Mouse (Mus musculus) small intestine, adult 2 months (tissue): ENCODE data around the gene Angptl4. TPM values are rescaled to one million over a fixed set of nuclear protein-coding genes. Genes with fewer than 3 reads are reported as not detected.

Source experiments
- H3K27ac ChIP-seq: fragments of 200-500 bp; 2 replicates; pipeline ENCODE4 v1.5.1; 2012; ENCODE audit warnings: low read depth, low read length, control low read depth, inconsistent platforms; ENCODE audit not compliant: insufficient read depth
- H3K27me3 ChIP-seq: fragments of 200-500 bp; 2 replicates; pipeline ENCODE4 v1.6.1; 2012; ENCODE audit warnings: mild to moderate bottlenecking, moderate library complexity, low read length, inconsistent platforms; ENCODE audit not compliant: control insufficient read depth, insufficient read depth
- H3K36me3 ChIP-seq: fragments of 200-500 bp; 2 replicates; pipeline ENCODE4 v1.6.1; 2012; ENCODE audit warnings: mild to moderate bottlenecking, low read length, control low read depth, inconsistent platforms; ENCODE audit not compliant: control insufficient read depth, insufficient read depth
- H3K4me1 ChIP-seq: fragments of 200-500 bp; 2 replicates; pipeline ENCODE4 v1.6.1; 2012; ENCODE audit warnings: low read length, inconsistent platforms, mixed read lengths; ENCODE audit not compliant: control insufficient read depth, insufficient read depth, insufficient read length
- H3K4me3 ChIP-seq: fragments of 200-500 bp; 2 replicates; pipeline ENCODE4 v1.5.1; 2012; ENCODE audit warnings: low read depth, mild to moderate bottlenecking, control low read depth, inconsistent platforms, low read length, moderate library complexity
- CTCF ChIP-seq: fragments of 200-500 bp; IDR thresholded peaks from 2 replicates; pipeline ENCODE4 v1.5.1; 2012; ENCODE audit warnings: low read depth, mild to moderate bottlenecking, control low read depth, inconsistent platforms, low read length, moderate library complexity, mixed read lengths; ENCODE audit not compliant: insufficient replicate concordance, insufficient read length; ENCODE audit errors: extremely low read depth
- POLR2A ChIP-seq: fragments of 200-500 bp; IDR thresholded peaks from 2 replicates; pipeline ENCODE4 v1.6.1; 2012; ENCODE audit warnings: low read depth, mild to moderate bottlenecking, control low read depth, inconsistent platforms, low read length, moderate library complexity
- WGBS: fragments of 180-500 bp; shearing (Covaris S2); methylation state at CpG from one replicate; pipeline ENCODE4 v1.1.7; 2018; 5-methylcytosine and 5-hydroxymethylcytosine counted together
- polyA plus RNA-seq: library from polyadenylated mRNA; depleted of rRNA; stranded (reverse); fragments of >200 nt; gene quantifications from 2 replicates; pipeline ENCODE4 v1.2.3, GENCODE M21; 2012; rRNA removed

Angptl4 gene
- polyA plus RNA-seq, 1 experiment, result 57.3 TPM

DNA sequence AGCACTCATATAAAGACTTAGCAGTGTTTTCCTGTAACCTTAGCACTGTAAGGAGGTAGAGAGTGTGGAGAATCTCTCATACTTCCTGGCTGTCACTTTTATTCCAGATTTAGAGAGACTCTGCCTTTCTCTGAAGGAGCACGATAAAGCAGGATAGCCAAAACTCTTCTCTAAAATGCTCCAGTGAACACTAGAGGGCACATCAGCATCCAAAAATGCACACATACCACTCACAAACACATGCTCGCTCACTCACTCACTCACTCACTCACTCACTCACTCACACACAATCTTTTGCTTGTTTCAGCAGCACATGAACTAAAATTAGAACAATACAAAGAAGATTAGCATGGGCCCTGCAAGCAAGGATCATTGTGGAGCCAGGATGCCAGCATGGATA lies 52.4 kb downstream of the Angptl4 start:
- no peak for TF ChIP-seq POLR2A
- TF ChIP-seq CTCF, result no peak
- H3K36me3 ChIP-seq, result no peaks in the 10 kb centered on the region
- H3K4me3 ChIP-seq, result no peak overlapping the region
- no peak overlapping the region for H3K27ac ChIP-seq
- H3K27me3 ChIP-seq, result no peaks in the 10 kb centered on the region
- H3K4me1 ChIP-seq, result no peaks in the 10 kb centered on the region
- 45% methylated on average over 2 of the region's 2 CpGs for WGBS

- WGBS, result 83% methylated on average over 2 of the region's 2 CpGs
- H3K27me3 ChIP-seq, result no peaks in the 10 kb centered on the region
- H3K27ac ChIP-seq, result no peak overlapping the region
- no peaks in the 10 kb centered on the region for H3K4me1 ChIP-seq
- no peaks in the 10 kb centered on the region for H3K36me3 ChIP-seq
- no peak overlapping the region for H3K4me3 ChIP-seq
- TF ChIP-seq CTCF, result no peak
Observed at GRCm38 (mm10) chr17:33728396-33728795, 53.2 kb downstream of the Angptl4 start.

Other genes with a start within 250 kb of the Angptl4 start
- 3.7 and 5.1 TPM in 2 replicates for gene Myo1f, start 226.1 kb downstream of the Angptl4 start, polyA plus RNA-seq
- gene Zfp414, start 152.7 kb downstream of the Angptl4 start, polyA plus RNA-seq, result 20.0 and 33.1 TPM in 2 replicates
- 0.60 and 1.3 TPM in 2 replicates for gene Pram1, start 143.8 kb downstream of the Angptl4 start, polyA plus RNA-seq
- 54.5 and 91.7 TPM in 2 replicates for gene Hnrnpm, start 95.0 kb downstream of the Angptl4 start, polyA plus RNA-seq
- 43.7 and 60.9 TPM in 2 replicates for gene March2, start 63.2 kb downstream of the Angptl4 start, polyA plus RNA-seq
- 171 and 431 TPM in 2 replicates for gene Rab11b, start 21.3 kb downstream of the Angptl4 start, polyA plus RNA-seq
- gene Kank3, start 28.7 kb upstream of the Angptl4 start, polyA plus RNA-seq, result 20.6 and 21.1 TPM in 2 replicates
- 296 and 444 TPM in 2 replicates for gene Rps28, start 42.7 kb upstream of the Angptl4 start, polyA plus RNA-seq
- 337 and 417 TPM in 2 replicates for gene Ndufa7, start 42.7 kb upstream of the Angptl4 start, polyA plus RNA-seq
- gene Cd320, start 61.3 kb upstream of the Angptl4 start, polyA plus RNA-seq, result 14.9 and 22.1 TPM in 2 replicates
- not detected in 2 replicates for gene Gm7029, start 92.0 kb upstream of the Angptl4 start, polyA plus RNA-seq
- 3.9 and 7.5 TPM in 2 replicates for gene Kifc1, start 108.8 kb upstream of the Angptl4 start, polyA plus RNA-seq
- not detected in 2 replicates for gene Platr17, start 123.3 kb upstream of the Angptl4 start, polyA plus RNA-seq
- gene Daxx, start 127.6 kb upstream of the Angptl4 start, polyA plus RNA-seq, result 20.7 and 48.6 TPM in 2 replicates
- gene Tapbp, start 134.1 kb upstream of the Angptl4 start, polyA plus RNA-seq, result 151 and 367 TPM in 2 replicates
- 64.1 and 134 TPM in 2 replicates for gene Zbtb22, start 134.1 kb upstream of the Angptl4 start, polyA plus RNA-seq
- gene Rgl2, start 147.7 kb upstream of the Angptl4 start, polyA plus RNA-seq, result 45.3 and 60.7 TPM in 2 replicates
- 9.3 and 19.4 TPM in 2 replicates for gene Pfdn6, start 158.5 kb upstream of the Angptl4 start, polyA plus RNA-seq
- 10.0 and 12.4 TPM in 2 replicates for gene Wdr46, start 158.8 kb upstream of the Angptl4 start, polyA plus RNA-seq
- 14.8 and 24.6 TPM in 2 replicates for gene B3galt4, start 169.7 kb upstream of the Angptl4 start, polyA plus RNA-seq
- gene Vps52, start 174.0 kb upstream of the Angptl4 start, polyA plus RNA-seq, result 28.4 and 52.3 TPM in 2 replicates
- 509 and 766 TPM in 2 replicates for gene Rps18, start 174.2 kb upstream of the Angptl4 start, polyA plus RNA-seq
- 2,533 and 6,705 TPM in 2 replicates for gene H2-K1, start 218.5 kb upstream of the Angptl4 start, polyA plus RNA-seq
- 15.5 and 29.9 TPM in 2 replicates for gene Ring1, start 242.8 kb upstream of the Angptl4 start, polyA plus RNA-seq
- 52.4 and 75.8 TPM in 2 replicates for gene H2-Ke6, start 246.2 kb upstream of the Angptl4 start, polyA plus RNA-seq
- 81.5 and 119 TPM in 2 replicates for gene Slc39a7, start 249.9 kb upstream of the Angptl4 start, polyA plus RNA-seq
- gene Rxrb, start 250.0 kb upstream of the Angptl4 start, polyA plus RNA-seq, result 26.3 and 64.2 TPM in 2 replicates